Mouse (Mus musculus) kidney, embryonic 16.5 days (tissue): Measurements from ENCODE around the gene Ttc22. TPM values are rescaled to one million over a fixed set of nuclear protein-coding genes. Genes with fewer than 3 reads are reported as not detected.

ENCODE experiments used
- ATAC-seq: fragments of 200-750 bp; cut with Nextera tagmentation; 2 replicates; pipeline ENCODE4 v1.8.0; 2017; ENCODE audit warnings: moderate TSS enrichment; ENCODE audit not compliant: low FRiP score, low TSS enrichment
- H3K27ac ChIP-seq: fragments of 300-500 bp; sonication (generic); 2 replicates; pipeline ENCODE4 v1.5.1; 2014; ENCODE audit warnings: low read length
- H3K27me3 ChIP-seq: fragments of 300-500 bp; sonication (generic); 2 replicates; pipeline ENCODE4 v1.6.1; 2014; ENCODE audit warnings: low read length, control low read depth, mixed read lengths; ENCODE audit not compliant: insufficient read depth
- H3K36me3 ChIP-seq: fragments of 300-500 bp; sonication (generic); 2 replicates; pipeline ENCODE4 v1.6.1; 2014; ENCODE audit warnings: low read length, control low read depth, mixed read lengths; ENCODE audit not compliant: insufficient read depth
- H3K4me1 ChIP-seq: fragments of 300-500 bp; sonication (generic); 2 replicates; pipeline ENCODE4 v1.6.1; 2014; ENCODE audit warnings: low read length, control low read depth, mixed read lengths; ENCODE audit not compliant: insufficient read depth
- H3K4me2 ChIP-seq: fragments of 300-500 bp; sonication (generic); replicated peaks from 2 replicates; pipeline ENCODE4 v1.6.1; 2014; ENCODE audit warnings: low read depth, low read length
- H3K4me3 ChIP-seq: fragments of 300-500 bp; sonication (generic); 2 replicates; pipeline ENCODE4 v1.5.1; 2014; ENCODE audit warnings: mild to moderate bottlenecking, low read length
- H3K9ac ChIP-seq: fragments of 300-500 bp; sonication (generic); replicated peaks from 2 replicates; pipeline ENCODE4 v1.6.1; 2014; ENCODE audit warnings: low read length
- H3K9me3 ChIP-seq: fragments of 300-500 bp; sonication (generic); 2 replicates; pipeline ENCODE4 v1.6.1; 2016; ENCODE audit warnings: low read length, control low read depth
- WGBS: fragments of 180-500 bp; shearing (Covaris S2); extraction: QIAGEN DNeasy Blood & Tissue Kit; methylation state at CpG from one replicate; pipeline ENCODE4 v1.1.7; 2014; 5-methylcytosine and 5-hydroxymethylcytosine counted together
- polyA plus RNA-seq: library from polyadenylated mRNA; unstranded; fragments of >200 nt; fragmentation: Nextera tagmentation; extraction: Ambion mirVana; gene quantifications from 2 replicates; pipeline ENCODE4 v1.2.1, GENCODE M21; 2015

The Ttc22 gene
- polyA plus RNA-seq, 1 experiment from 2014 or later = 7.1 TPM

GRCm38 (mm10) chr4:106593636-106594035, 28.6 kb upstream of the Ttc22 start:
- H3K36me3 ChIP-seq = peaks cover 4% of the 10 kb centered on the region; the same call in 1 of the 2 replicates
- no peaks in the 10 kb centered on the region for H3K27me3 ChIP-seq
- 68% methylated on average over 7 of the region's 7 CpGs for whole genome bisulfite sequencing
- no peaks in the 10 kb centered on the region for H3K4me1 ChIP-seq
- no peak overlapping the region for H3K4me2 ChIP-seq
- H3K9ac ChIP-seq = no peak overlapping the region
- ATAC-seq = no peak
- H3K9me3 ChIP-seq = 0 out of 2 replicates have a peak, but pooled peaks cover 2% of the 10 kb centered on the region
- H3K4me3 ChIP-seq = no peak overlapping the region
- H3K27ac ChIP-seq = no peak overlapping the region

DNA sequence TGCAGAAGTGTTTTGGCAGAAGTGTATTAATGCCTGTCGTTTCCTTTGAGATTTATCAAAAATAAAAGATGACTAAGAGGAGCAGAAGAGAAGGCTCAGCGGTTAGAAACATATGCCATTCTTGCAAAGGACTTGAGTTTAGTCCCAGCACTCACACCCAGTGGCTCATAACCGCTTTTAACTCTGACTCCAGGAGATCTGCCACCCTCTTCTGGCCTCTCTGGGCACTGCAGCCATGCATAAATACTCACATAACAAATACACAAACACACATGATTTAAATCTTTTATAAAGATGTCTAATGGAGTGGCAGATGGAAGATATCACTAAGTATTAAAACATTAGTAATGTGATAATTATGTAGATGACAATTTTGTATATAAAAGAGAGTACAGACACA, 26.0 kb upstream of the Ttc22 start:
- no peak overlapping the region for H3K27ac ChIP-seq
- H3K4me1 ChIP-seq = no peaks in the 10 kb centered on the region
- no peaks in the 10 kb centered on the region for H3K36me3 ChIP-seq
- no peaks in the 10 kb centered on the region for H3K27me3 ChIP-seq
- H3K4me2 ChIP-seq = no peak overlapping the region
- WGBS = 70% methylated on average over 3 of the region's 3 CpGs
- no peak overlapping the region for H3K9ac ChIP-seq
- 0 out of 2 replicates have a peak, but pooled peaks cover 2% of the 10 kb centered on the region for H3K9me3 ChIP-seq
- ATAC-seq = no peak
- no peak overlapping the region for H3K4me3 ChIP-seq

- 80% methylated on average over 9 of the region's 9 CpGs for WGBS
- no peaks in the 10 kb centered on the region for H3K4me1 ChIP-seq
- no peaks in the 10 kb centered on the region for H3K27me3 ChIP-seq
- no peaks in the 10 kb centered on the region for H3K36me3 ChIP-seq
- ATAC-seq = no peak
- H3K4me3 ChIP-seq = no peak overlapping the region
- 0 out of 2 replicates have a peak, but pooled peaks cover 2% of the 10 kb centered on the region for H3K9me3 ChIP-seq
- H3K4me2 ChIP-seq = no peak overlapping the region
- H3K9ac ChIP-seq = no peak overlapping the region
- no peak overlapping the region for H3K27ac ChIP-seq
Measured at GRCm38 (mm10) chr4:106597055-106597454, 25.2 kb upstream of the Ttc22 start.

DNA sequence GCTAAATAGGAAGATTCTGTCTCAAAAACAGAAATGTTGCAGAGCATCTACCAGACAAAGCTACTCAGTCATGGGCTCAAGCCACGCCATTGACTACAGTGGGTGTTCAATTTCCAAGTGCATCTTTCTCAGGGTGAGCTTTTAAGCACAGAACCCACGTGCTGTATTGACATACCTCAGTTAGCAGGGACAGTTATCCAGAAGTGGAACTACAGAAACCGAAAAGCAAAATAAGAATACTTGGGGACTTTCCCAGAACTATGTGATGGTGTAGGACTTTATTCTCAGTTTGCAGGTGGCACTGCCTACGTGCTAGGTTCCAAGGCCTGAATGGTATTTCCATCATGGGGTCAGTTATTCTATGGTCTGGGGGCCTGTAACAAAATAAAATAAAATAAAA, 24.5 kb upstream of the Ttc22 start:
- Histone ChIP-seq H3K4me2 (no peak overlapping the region), H3K9ac (no peak overlapping the region), H3K36me3 (no peaks in the 10 kb centered on the region), H3K27ac (no peak overlapping the region), H3K4me3 (no peak overlapping the region), H3K27me3 (no peaks in the 10 kb centered on the region), H3K4me1 (no peaks in the 10 kb centered on the region), H3K9me3 (peaks cover 4% of the 10 kb centered on the region; the same call in 1 of the 2 replicates)
- 84% methylated on average over 4 of the region's 4 CpGs for WGBS
- no peak for ATAC-seq

- no peaks in the 10 kb centered on the region for H3K36me3 ChIP-seq
- 55% methylated on average over 1 of the region's 1 CpGs for WGBS
- no peak for ATAC-seq
Measured at GRCm38 (mm10) chr4:106599415-106599814, 22.8 kb upstream of the Ttc22 start.

DNA sequence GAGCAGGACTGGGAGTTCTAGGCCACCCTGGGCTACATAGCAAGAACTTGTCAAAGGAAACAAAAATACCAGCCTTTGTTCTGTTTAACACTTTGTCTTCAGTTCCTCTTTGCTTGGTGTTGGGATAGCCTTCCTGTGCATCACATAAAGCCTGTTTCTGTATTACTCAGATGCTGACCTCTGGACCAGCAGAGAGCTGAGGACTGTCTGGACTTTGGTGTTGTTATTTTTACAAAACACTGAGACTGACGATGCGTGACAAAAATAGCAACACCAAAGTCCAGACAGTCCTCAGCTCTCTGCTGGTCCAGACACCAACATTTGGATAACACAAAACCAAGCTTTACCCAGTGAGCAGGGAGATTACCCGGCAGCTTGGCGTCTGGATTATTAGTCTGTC, 21.5 kb upstream of the Ttc22 start:
- Histone ChIP-seq H3K4me3 (no peak overlapping the region), H3K36me3 (no peaks in the 10 kb centered on the region), H3K4me2 (no peak overlapping the region), H3K4me1 (no peaks in the 10 kb centered on the region), H3K27me3 (no peaks in the 10 kb centered on the region), H3K9me3 (peaks cover 4% of the 10 kb centered on the region; the same call in 1 of the 2 replicates), H3K27ac (no peak overlapping the region), H3K9ac (no peak overlapping the region)
- WGBS = 59% methylated on average over 4 of the region's 4 CpGs
- ATAC-seq = peak; percentile 35; the same call in 1 of the 2 replicates

More at GRCm38 (mm10) chr4:106599415-106599814, 22.8 kb upstream of the Ttc22 start:
- Histone ChIP-seq H3K9me3 (peaks cover 4% of the 10 kb centered on the region; the same call in 1 of the 2 replicates), H3K27ac (no peak overlapping the region), H3K27me3 (no peaks in the 10 kb centered on the region), H3K4me2 (no peak overlapping the region), H3K9ac (no peak overlapping the region), H3K4me3 (no peak overlapping the region), H3K4me1 (no peaks in the 10 kb centered on the region)

DNA sequence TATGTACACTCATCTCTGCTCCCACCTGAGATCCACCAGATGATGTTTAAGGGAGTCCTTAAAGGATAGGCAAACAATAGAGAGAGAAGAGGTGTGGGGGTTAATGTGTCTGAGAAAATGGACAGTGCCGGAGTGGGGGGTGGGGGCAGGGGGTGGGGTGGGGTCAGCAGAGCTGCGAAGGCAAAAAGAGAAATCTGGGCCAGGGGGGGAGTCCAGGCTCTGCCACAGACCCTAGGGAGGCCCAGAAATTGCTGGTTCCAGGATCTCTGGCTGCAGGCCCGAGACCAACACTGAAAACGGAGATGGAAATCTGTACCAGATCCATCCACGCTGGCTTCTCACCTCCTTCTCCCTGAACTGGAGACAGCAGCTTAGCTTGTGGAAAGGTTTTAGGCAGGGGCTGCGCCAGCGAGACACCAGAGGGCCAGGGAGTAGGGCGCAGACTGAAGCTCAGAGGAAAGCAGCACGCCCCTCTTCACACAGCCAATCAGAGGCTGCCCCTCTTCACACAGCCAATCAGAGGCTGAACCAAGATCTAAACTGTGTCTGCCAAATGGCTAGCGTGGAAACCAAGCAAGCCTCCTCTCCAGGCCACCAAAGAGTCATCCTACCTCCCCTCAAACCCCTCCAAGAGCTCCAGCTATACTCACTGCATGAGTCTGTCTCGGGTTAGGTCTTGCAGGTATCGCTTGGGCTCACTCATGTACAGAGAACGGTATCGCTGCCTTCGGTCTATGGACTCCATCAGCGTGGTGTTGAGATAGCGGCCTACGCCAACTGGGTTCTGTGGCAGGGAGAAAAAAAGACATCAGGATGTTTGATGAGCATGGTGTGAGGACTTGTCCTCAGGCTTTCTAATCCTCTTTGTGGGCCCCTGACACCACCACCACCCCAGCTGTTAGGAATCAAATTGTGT, 15.3 kb upstream of the Ttc22 start:
- Histone ChIP-seq H3K27me3 (no peaks in the 10 kb centered on the region), H3K9ac (0 out of 2 replicates have a peak overlapping the region, but pooled peaks have one; percentile 44), H3K4me1 (no peaks in the 10 kb centered on the region), H3K27ac (no peak overlapping the region), H3K4me3 (no peak overlapping the region), H3K36me3 (no peaks in the 10 kb centered on the region), H3K9me3 (peaks cover 2% of the 10 kb centered on the region; the same call in 1 of the 2 replicates), H3K4me2 (peak overlapping the region; percentile 15; the same call in 1 of the 2 replicates)
- peak; percentile 91 for ATAC-seq
- WGBS = 42% methylated on average over 18 of the region's 18 CpGs

DNA sequence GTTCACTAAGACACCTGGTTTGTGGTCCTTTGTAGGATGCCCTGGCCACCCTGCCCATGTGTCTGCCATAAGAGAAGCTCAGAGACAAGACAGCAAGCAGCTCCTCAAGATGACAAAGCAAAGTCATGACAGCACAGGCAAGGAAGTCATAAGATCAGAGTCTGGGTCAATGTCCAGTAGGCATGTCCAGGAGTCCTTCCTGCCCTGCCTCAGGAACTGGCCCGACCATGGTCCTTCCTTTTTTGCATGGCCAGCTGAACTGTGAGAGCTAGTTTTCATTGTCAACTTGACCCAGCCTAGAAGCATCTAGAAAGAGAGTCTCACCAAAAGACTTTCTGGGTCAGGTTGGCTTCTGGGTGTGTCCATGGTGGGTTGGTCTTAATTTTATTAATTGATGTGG, 14.3 kb upstream of the Ttc22 start:
- H3K4me1 ChIP-seq = no peaks in the 10 kb centered on the region
- no peak for ATAC-seq
- H3K9me3 ChIP-seq = no peaks in the 10 kb centered on the region
- no peak overlapping the region for H3K27ac ChIP-seq
- no peaks in the 10 kb centered on the region for H3K27me3 ChIP-seq
- H3K4me3 ChIP-seq = no peak overlapping the region
- no peak overlapping the region for H3K9ac ChIP-seq
- H3K36me3 ChIP-seq = no peaks in the 10 kb centered on the region
- WGBS = 93% methylated on average over 1 of the region's 1 CpGs
- H3K4me2 ChIP-seq = no peak overlapping the region

- 81% methylated on average over 8 of the region's 8 CpGs for WGBS
- Histone ChIP-seq H3K4me1 (peaks cover 6% of the 10 kb centered on the region), H3K4me3 (no peak overlapping the region), H3K4me2 (no peak overlapping the region), H3K9me3 (no peaks in the 10 kb centered on the region), H3K27ac (no peak overlapping the region), H3K9ac (no peak overlapping the region), H3K36me3 (no peaks in the 10 kb centered on the region), H3K27me3 (no peaks in the 10 kb centered on the region)
- no peak for ATAC-seq
Measured at GRCm38 (mm10) chr4:106613105-106613504, 9.1 kb upstream of the Ttc22 start.

GRCm38 (mm10) chr4:106613560-106613959, 8.7 kb upstream of the Ttc22 start:
- H3K9me3 ChIP-seq = no peaks in the 10 kb centered on the region
- H3K4me2 ChIP-seq = no peak overlapping the region
- WGBS = 74% methylated on average over 3 of the region's 3 CpGs
- no peak overlapping the region for H3K9ac ChIP-seq
- H3K4me3 ChIP-seq = no peak overlapping the region
- peaks cover 6% of the 10 kb centered on the region for H3K4me1 ChIP-seq
- no peaks in the 10 kb centered on the region for H3K27me3 ChIP-seq
- no peaks in the 10 kb centered on the region for H3K36me3 ChIP-seq
- no peak for ATAC-seq
- no peak overlapping the region for H3K27ac ChIP-seq
